Mouse (Mus musculus): ENCODE measurements around the gene Capns1. TPM values are rescaled to one million over a fixed set of nuclear protein-coding genes. Genes with fewer than 3 reads are reported as not detected.

The Capns1 gene
- 492 and 665 TPM in 2 replicates for polyA plus RNA-seq (2012; rRNA removed; ENCODE audit: low replicate concordance)

DNA sequence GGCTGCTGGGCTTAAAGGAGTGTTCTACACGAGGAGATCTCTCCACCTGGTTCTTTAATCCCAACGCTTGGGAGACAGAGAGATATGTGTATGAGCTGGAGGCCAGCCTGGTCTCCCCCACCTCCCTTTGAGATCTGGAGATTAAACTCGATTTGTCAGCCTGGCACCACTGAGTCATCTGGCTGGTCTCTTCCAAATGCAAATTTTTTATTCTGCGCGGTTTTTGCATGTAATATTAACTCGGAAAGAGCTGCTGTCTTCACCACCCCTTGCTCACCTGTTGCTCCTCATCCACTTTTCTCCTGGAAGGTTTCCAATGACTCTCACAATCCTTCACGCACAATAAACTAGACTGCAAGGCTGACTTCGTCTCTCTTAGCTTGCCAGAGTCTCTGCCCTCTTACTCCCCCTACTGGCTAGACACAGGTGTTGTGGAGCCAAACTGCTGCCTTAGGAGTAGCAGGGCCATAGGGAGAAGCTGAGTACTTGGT, at the start of gene Capns1:
Capns1 (minus strand) TSS at position 331 of the 491 bp plus-strand sequence.

DNA sequence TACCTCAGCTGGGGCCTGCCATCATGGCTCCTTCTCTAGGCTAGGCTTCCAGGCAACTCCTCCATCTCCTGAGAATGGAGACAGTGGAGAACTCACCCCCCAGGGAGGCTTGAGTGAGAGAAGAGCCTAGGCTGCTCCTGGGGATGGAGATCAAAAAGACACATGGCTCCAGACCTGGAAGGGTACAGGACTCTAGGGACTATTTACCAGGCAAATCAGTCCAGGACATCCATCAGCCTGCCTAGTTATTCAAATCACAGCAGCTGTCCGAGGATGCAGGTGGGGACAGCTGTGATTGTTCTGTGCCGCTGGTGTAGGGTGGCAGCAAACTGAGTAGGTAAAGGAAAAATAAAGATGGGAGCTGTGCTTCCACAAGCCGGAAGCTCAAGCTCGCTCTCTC, 37.0 kb upstream of the Capns1 start, which contains the start of gene Ovol3:
Ovol3 (minus strand) TSS at position 101 of the 400 bp plus-strand sequence.

DNA sequence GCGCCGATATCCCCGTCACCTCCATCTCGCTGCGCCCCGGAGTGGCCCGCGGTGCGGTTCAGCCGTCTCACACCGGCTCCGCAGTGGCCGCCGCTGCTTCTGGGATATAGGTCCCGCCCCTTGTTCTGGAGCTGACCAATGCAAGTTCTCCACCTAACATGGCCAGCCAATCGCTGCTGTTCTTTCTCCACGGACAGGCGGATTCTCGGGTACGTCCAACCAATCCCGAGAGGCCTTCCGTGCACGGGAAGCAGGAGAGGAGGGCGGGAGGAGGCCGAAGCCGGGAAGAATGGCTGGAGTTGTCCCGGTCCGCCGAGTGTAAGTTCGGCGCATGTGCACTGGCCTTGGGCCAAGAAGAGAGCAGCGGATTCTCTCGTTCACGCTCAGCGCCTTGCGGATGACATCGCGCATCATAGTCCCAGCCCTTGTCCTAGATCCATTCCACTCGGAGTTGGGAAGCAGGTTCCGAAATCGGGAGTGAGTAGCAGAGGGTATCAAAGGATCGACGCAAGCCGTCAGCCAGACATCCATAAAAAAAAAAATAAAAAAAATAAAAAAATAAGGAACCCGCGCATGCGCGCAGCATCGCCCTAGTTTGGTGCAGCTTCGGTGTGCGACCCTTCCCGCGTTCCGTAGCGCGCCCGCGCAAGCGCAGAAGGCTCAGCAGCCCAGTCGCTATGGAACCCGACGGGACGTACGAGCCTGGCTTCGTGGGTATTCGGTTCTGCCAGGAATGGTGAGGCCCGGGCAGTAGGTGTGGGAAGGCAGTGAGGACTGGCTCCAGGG, 33.3 kb upstream of the Capns1 start, which contains the start of the genes Polr2i and Tbcb:
Polr2i (plus strand) TSS at position 280 of the 786 bp plus-strand sequence.
Tbcb (minus strand) TSS at position 604 of the 786 bp plus-strand sequence.

DNA sequence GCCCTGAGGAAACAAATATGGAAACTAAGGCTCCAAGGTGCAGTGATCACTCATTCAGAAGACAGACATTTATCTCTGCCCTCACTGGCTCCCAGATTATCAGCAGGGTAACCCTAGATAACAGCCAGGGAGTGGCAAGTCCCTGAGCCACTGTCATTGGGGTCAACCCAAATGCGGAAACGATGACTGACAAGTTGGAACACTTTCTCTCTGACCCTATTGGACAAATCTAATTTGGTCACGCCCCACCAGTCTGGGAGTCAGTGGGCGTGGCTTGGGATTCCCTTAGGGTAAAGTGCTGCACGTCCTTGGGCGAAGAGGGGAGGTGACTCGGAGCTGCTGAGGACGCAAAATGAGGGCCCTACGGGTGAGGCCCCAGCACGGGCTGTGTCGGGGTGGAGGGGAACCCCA, 14.7 kb downstream of the Capns1 start, which contains the start of gene Cox7a1:
Cox7a1 (plus strand) TSS at position 266 of the 411 bp plus-strand sequence.

DNA sequence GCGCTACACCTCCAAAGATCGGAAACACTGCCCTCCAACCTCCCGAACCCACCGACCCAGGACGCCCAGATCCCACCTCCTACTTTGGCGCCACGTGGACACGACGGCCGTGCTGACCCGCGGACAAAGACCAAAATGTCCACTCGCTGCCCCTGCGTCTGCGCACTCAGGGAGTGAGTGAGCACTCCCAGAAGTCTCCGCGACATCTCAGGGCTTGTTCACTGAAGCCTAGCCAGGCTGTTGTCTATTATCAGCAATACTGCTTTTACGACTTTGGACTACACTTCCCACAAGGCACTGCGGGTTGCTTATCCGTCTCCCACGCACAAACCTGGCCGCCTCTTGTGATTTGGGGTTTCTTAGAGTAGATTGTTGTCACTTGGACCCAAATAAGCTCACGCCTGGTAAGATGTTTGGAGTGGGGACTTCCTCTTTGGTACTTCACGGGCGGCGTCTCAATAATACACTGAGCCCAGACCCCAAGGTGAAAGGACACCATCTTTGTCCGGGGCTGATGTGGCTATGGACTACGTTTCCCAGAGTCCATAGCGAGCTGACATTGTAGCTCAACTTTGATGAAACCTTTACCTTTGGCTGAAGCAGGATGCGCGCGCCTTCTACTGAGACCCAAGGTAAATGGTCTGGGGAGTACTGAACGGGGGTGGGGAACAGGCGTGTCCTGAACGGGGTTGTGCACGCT, 28.9 kb downstream of the Capns1 start, which contains the start of gene Zfp146:
Zfp146 (minus strand) TSS at position 168 of the 700 bp plus-strand sequence.

Other genes starting within 250 kb of the Capns1 start
- gene Zfp74, start 244.7 kb downstream of the Capns1 start, polyA plus RNA-seq (2012; rRNA removed; ENCODE audit: low replicate concordance): 0.06 and 4.0 TPM in 2 replicates
- gene Zfp568, start 214.9 kb downstream of the Capns1 start, polyA plus RNA-seq (2012; rRNA removed; ENCODE audit: low replicate concordance): 1.5 and 1.6 TPM in 2 replicates
- gene Zfp14, start 147.4 kb downstream of the Capns1 start, polyA plus RNA-seq (2012; rRNA removed; ENCODE audit: low replicate concordance): 0.19 and 0.42 TPM in 2 replicates
- gene Zfp82, start 125.9 kb downstream of the Capns1 start, polyA plus RNA-seq (2012; rRNA removed; ENCODE audit: low replicate concordance): 0.07 TPM in 1 of 2 replicates, not detected in the other
- 0.14 TPM in 1 of 2 replicates, not detected in the other for gene Gm26920, start 108.4 kb downstream of the Capns1 start, polyA plus RNA-seq (2012; rRNA removed; ENCODE audit: low replicate concordance)
- 0.65 and 0.99 TPM in 2 replicates for gene Zfp566, start 108.3 kb downstream of the Capns1 start, polyA plus RNA-seq (2012; rRNA removed; ENCODE audit: low replicate concordance)
- 3.1 and 6.6 TPM in 2 replicates for gene Zfp260, start 104.0 kb downstream of the Capns1 start, polyA plus RNA-seq (2012; rRNA removed; ENCODE audit: low replicate concordance)
- gene Zfp382, start 76.9 kb downstream of the Capns1 start, polyA plus RNA-seq (2012; rRNA removed; ENCODE audit: low replicate concordance): 0.23 TPM in 1 of 2 replicates, not detected in the other
- gene Zfp146, start 29.1 kb downstream of the Capns1 start, polyA plus RNA-seq (2012; rRNA removed; ENCODE audit: low replicate concordance): 1.4 and 1.6 TPM in 2 replicates
- gene Cox7a1, start 14.7 kb downstream of the Capns1 start, polyA plus RNA-seq (2012; rRNA removed; ENCODE audit: low replicate concordance): 40.1 and 164 TPM in 2 replicates
- gene Polr2i, start 33.1 kb upstream of the Capns1 start, polyA plus RNA-seq (2012; rRNA removed; ENCODE audit: low replicate concordance): 76.0 and 78.7 TPM in 2 replicates
- 23.6 and 33.8 TPM in 2 replicates for gene Tbcb, start 33.5 kb upstream of the Capns1 start, polyA plus RNA-seq (2012; rRNA removed; ENCODE audit: low replicate concordance)
- gene Ovol3, start 36.9 kb upstream of the Capns1 start, polyA plus RNA-seq (2012; rRNA removed; ENCODE audit: low replicate concordance): not detected in 2 replicates
- 0.14 TPM in 1 of 2 replicates, not detected in the other for gene Thap8, start 81.3 kb upstream of the Capns1 start, polyA plus RNA-seq (2012; rRNA removed; ENCODE audit: low replicate concordance)
- gene Wdr62, start 81.6 kb upstream of the Capns1 start, polyA plus RNA-seq (2012; rRNA removed; ENCODE audit: low replicate concordance): 13.0 and 14.3 TPM in 2 replicates
- gene Clip3, start 92.9 kb upstream of the Capns1 start, polyA plus RNA-seq (2012; rRNA removed; ENCODE audit: low replicate concordance): 3.8 and 4.8 TPM in 2 replicates
- gene Alkbh6, start 109.9 kb upstream of the Capns1 start, polyA plus RNA-seq (2012; rRNA removed; ENCODE audit: low replicate concordance): 154 and 160 TPM in 2 replicates
- gene Syne4, start 116.0 kb upstream of the Capns1 start, polyA plus RNA-seq (2012; rRNA removed; ENCODE audit: low replicate concordance): 9.8 and 29.1 TPM in 2 replicates
- gene E130208F15Rik, start 122.9 kb upstream of the Capns1 start, polyA plus RNA-seq (2012; rRNA removed; ENCODE audit: low replicate concordance): 1.2 and 2.4 TPM in 2 replicates
- gene Sdhaf1, start 125.1 kb upstream of the Capns1 start, polyA plus RNA-seq (2012; rRNA removed; ENCODE audit: low replicate concordance): 32.9 and 60.3 TPM in 2 replicates
- 27.9 and 30.8 TPM in 2 replicates for gene Lrfn3, start 164.0 kb upstream of the Capns1 start, polyA plus RNA-seq (2012; rRNA removed; ENCODE audit: low replicate concordance)
- 49.1 and 124 TPM in 2 replicates for gene Tyrobp, start 214.9 kb upstream of the Capns1 start, polyA plus RNA-seq (2012; rRNA removed; ENCODE audit: low replicate concordance)
- 11.5 and 53.7 TPM in 2 replicates for gene Hcst, start 221.0 kb upstream of the Capns1 start, polyA plus RNA-seq (2012; rRNA removed; ENCODE audit: low replicate concordance)
- 5.3 and 8.6 TPM in 2 replicates for gene Nfkbid, start 222.9 kb upstream of the Capns1 start, polyA plus RNA-seq (2012; rRNA removed; ENCODE audit: low replicate concordance)
- 24.5 and 168 TPM in 2 replicates for gene Aplp1, start 246.7 kb upstream of the Capns1 start, polyA plus RNA-seq (2012; rRNA removed; ENCODE audit: low replicate concordance)

Measured in duodenum, adult 2 months (tissue).